Mouse (Mus musculus) 416B (cell line): Measurements from ENCODE around the gene Cbx2.

Source experiments
- DNase-seq: peaks from one replicate; pipeline ENCODE4 v3.0.0; 2011; ENCODE audit warnings: low read depth

Gene Cbx2

DNA sequence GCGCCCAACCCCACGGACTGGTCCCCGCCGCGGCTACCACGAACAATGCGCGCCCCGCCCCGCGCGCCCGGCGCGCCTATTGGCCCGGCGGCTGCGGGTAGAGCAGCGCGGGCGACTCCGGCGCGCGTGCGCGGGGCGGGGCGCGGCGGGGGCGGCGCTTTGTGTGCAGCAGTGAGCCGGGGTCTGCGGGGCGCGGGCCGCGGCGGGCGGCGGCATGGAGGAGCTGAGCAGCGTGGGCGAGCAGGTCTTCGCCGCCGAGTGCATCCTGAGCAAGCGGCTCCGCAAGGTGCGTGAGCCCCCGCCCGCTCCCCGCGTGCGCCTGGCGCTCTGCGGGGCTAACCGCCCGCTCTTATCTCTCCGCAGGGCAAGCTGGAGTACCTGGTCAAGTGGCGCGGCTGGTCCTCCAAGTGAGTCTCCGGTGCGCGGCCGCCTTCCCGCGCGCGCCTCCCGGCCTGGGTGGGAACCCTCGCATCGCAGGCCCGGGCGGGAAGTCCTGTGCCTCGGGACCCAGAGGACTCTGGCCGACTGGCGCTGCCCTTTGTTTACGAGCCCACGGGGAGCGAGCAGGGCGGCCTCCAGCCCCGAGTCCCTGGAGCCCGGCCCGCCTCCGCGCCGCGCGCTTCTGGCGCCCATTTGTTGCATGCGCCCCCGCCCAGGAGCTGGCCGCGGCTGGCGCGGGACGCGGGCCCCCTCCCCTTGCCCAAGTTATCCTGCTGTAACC lies at the start of gene Cbx2:
Cbx2 (plus strand) TSS at position 68 of the 721 bp plus-strand sequence.
- DNase-seq: peak; percentile 68

DNA sequence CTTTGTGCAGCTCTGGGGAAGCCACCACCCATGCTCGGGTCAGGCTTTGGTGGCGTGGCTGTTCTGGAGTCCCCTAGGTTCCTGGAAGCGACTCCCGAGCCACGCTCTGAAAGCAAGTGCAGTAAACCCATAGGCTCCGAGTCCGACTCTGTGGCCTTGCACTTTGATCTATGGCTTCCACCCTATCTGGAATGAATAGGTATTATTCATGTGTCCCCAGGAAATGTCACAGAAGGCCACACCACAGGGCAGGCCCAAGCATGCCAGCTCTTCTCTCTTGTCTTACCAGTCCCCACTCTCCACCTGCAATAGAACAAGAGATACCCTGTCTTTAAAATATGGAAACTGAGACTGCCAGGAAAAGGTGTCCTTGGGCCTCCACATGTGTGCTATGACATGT lies 48.4 kb upstream of the Cbx2 start:
- no peak for DNase-seq

DNA sequence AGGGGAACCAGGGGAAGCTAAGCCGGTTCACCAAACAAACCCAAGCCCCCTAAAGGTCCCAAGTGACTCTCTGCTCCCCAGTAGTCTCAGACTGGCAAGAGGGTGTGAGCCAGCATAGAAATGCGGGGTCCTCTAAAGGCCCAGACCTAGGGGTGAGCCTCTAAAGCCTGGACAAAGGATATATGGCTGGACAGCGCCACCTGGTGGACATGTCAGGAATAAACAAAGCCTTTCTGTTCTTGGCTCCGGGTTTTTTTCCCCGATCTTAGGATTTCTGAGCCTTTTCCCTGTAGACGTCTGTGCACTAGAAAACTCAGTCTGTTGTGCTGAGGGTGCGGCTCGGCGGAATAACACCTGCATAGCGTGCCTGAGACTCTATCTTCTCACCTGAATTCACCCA lies 47.3 kb upstream of the Cbx2 start:
- peak; percentile 71 for DNase-seq

DNA sequence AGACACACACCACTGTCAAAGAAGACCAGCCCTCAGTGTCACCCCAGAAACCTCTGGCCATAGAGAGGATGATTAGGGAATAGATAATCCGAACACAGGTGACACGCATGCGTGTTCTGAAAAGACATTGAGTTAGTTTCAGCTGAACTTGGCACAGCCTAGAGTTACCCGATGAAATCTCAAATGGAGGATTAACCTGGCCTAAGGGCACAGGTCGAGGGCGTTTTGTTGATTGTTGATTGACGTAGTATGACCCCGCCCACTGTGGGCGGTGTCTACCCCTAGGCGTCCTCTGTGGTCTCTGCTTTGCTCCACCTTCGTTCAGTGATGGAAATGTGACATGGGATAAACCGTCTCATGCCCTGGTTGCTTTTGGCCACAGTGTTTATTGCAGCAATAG lies 46.8 kb upstream of the Cbx2 start:
- DNase-seq: peak; percentile 62

DNA sequence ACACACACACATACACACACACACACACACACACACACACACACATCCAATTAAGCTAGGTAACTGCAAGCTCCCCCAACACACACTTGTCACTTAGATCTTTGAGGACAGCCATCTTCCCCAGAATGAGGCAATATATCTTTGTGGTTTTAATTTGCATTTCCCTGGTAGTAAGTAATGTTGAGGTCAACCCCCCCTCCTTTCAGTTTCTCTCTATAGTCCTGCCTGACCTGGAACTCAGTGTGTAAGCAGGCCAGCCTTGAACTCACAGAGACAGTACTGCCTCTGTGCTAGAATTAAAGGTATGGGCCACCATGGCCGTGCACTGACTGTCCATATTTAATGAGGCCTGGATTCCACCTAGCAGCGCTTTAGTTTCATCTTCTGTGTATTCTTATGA lies 42.4 kb upstream of the Cbx2 start:
- DNase-seq: peak; percentile 77

DNA sequence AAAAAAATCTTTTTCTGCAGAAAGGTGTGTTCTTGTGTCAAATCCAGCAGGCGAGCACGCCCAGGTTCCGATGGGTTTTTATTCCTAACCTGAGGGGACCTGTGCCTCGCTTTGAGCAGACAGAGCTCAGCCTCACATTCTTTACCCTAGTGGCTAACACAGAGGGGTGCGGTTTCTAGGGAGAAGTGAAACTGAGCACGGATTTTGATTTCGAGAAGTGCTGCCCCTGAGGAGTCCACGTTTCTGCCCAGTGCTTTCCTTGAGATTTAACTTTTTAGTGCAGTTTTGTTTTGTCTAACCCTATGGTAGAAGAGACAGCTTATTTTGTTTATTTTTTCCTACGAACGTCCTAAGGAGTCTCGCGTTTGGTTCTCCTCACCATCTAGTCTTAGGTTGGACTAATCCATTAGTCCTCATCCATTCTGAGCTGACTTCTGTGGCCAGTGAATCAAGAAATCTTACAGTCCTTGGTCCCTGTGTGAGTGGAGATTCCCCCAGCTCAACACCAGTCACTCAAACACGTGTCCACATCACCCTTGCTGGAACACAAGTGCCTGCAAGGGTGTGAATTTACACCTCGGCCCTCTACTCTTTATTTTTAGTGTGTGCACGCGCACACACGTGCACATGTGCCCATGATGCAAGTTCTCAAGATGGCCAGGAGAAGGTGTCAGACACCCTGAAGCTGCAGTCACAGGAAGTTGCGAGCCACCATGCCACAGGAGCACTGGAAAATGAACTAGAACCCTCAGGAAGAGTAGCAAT lies 41.6 kb upstream of the Cbx2 start:
- DNase-seq: no peak

DNA sequence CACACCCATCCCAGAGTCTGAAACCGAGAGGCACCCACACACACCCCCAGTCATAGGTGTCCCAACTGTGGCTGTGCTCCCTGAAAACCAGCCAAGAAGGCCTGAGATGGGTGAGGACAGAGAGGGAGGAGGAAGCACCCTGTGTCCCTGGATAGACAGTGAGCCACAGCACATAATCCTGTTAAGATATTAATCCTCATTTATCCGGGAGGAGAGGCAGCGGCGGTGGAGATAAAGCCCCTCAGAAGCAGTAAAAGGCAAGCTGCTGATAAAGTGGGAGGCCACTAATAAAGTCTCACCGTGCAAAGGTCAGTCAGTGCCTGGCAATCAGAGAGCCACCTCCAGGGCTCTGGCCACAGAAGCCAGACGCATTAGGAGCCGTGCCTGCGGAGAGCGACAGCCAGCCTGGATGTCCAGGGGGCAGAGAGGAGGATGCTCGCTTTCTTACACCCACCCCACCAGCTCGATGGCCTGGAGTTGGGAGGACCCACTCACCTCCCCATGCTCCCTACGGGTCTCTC lies 40.1 kb upstream of the Cbx2 start:
- no peak for DNase-seq

DNA sequence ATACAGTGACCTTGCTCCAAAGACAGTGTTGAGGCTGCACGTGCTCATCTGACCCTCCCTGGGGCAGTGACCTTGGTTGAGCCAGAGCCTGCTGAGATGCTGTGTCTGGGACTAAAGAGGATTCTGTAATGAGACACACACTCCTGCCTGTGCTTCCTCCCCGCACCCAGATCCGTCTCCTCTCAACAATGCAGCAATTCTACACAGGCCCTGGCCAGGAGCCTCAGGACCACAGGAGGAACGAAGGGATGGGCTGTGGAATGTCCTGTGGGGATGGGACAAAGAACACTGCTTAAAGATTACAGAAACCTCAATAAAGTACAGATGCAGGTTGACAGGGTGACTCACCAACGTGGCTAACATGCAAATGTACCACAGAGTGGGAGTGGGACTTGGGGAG lies 37.2 kb upstream of the Cbx2 start:
- DNase-seq: no peak

DNA sequence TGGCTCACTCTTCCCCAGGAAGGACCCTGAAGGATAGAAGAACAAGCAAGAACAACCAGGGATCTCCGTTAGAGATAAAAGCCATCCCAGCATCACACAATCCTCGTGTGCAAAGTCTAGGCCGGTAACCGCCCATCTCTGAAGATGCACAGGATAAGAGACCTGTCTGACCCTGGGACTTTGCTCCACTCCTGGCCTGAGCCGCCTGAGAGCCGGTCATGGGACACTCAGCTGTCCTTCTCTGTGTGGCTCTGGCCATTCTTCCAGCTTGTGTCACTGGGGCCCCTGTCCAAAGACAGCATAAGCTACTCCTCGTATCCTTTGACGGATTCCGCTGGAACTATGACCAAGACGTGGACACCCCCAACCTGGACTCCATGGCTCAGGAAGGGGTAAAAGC lies 34.8 kb upstream of the Cbx2 start, which contains the start of gene Enpp7:
Enpp7 (plus strand) TSS at position 190 of the 400 bp plus-strand sequence.
- no peak for DNase-seq

DNA sequence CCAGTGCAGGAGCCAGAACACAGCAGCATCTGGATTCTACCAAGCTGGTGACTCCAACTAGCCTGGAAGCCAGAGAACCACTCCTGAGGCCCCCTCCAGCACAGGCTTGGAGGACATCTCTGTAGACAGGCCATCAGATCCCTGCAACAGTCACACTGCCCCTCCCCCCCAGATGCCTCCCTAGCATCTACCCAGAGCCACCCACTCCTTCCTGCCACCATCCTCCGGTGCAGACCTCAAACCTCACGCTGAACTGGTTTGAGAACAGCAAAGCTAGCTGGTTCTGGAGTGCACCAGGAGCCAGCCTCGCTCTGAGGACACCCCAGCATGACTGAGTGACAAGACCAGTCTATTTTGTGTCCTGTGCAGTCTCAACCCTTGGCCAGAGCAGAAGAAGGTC lies 30.0 kb upstream of the Cbx2 start:
- DNase-seq: peak; percentile 82

DNA sequence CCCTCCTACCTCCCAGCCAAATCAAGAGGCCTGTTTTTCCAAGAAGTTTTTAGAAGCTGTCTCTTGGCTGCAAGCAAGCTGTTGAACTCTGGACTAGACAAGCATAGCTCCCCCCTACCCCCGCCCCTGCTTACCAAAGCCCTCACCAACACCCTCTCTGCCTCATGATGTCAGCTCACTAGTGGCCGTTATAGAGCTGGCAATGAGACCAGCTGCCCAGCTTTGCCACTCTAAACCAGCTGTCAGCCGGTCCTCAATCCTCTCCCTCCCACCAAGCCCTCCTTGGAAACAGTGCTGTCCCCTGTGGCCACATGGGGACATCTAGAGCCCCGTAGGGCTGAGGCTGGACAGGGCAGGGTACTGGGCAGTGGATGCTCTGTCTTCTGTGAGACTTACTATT lies 27.3 kb upstream of the Cbx2 start:
- DNase-seq: no peak

DNA sequence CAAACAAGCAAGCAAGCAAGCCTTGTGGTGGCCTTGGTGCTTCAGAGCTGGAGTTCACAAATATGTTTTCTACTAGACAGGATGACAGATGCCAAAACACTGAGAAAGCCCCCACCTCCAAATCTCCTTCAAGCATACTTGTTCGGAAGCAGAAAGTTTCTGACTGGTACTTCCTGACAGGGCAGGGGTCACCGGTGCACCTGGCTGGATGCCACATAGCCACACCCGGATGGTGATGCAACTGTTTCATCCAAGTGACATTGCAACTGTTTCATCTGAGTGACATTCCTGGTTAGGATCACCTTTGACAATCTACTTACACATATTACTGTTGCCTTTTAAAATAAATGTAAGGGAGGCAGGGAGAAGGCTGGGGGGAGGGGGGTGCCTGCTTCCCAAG lies 25.6 kb upstream of the Cbx2 start:
- peak; percentile 53 for DNase-seq

DNA sequence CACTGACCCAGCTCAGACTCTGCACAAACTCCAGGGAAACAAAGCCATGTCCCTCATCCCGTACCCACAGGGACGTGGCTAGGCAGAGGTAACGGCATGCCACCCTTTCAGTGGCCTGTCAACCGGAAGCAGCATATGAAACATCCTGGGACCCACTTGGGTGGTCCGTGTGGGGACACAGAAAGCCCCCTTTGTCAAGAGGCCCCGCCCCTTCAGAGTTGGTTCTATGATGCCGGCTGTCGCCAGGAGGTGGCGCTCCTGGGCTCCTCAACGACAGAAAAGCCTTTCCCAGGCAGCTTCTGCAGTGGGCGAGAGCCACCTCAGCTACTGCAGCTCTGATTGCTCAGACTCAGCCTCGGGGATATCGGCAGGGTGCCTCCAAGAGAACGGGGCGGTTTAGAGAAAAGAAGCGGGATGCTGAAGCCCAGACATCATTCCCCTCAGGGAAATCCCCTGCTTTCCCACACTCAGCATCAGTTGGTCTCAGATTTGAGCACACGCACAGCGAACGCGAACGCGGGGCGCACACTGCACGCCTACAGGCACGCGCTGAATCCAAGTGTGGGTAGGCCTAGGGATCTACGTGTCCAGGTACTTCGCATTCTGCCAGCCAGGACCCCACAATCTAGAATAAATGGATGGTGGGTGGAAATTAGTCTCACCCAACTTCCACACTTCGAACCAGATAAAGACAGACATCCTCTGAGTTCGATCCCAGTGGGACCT lies 24.1 kb upstream of the Cbx2 start:
- DNase-seq: peak; percentile 66

DNA sequence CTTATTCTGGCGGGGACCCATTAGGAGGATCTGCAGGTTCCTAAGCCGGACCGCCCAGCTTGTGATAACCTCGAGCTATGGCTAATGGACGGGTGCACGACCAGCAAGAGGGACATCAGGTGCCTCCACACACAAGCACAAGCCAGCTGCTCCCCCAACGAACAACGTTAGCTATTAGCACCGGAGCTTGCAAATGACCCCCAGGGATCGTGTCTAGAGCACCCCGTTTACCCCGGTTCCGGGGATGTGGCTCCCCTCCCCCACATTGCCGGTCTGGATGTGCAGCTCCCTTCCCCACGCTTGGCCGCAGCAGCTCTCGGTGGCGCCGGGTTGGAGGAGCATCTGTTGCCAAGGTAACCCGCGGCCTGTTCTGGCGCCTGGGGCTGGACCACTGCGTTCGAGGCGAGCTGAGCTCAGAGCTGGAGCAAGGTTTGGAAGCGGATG lies 23.4 kb upstream of the Cbx2 start:
- DNase-seq: no peak

DNA sequence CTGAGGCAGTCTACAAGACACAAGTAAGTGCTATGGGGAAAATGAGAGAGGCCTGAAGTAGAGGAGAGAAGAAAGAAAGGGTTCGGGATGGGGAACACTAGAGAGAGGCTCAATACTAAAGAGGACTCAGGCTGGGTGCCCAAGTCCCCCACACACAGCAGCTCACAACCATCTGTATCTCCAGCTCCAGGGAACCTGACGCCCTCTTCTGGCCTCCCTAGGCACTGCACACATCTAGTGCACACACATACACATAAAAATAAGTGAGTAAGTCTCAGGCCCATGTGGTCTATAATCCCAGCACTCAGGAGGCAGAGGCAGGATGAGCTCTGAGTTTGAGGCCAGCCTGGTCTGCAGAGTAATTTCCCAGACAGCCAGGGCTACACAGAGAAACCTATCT lies 21.9 kb upstream of the Cbx2 start:
- DNase-seq: no peak

DNA sequence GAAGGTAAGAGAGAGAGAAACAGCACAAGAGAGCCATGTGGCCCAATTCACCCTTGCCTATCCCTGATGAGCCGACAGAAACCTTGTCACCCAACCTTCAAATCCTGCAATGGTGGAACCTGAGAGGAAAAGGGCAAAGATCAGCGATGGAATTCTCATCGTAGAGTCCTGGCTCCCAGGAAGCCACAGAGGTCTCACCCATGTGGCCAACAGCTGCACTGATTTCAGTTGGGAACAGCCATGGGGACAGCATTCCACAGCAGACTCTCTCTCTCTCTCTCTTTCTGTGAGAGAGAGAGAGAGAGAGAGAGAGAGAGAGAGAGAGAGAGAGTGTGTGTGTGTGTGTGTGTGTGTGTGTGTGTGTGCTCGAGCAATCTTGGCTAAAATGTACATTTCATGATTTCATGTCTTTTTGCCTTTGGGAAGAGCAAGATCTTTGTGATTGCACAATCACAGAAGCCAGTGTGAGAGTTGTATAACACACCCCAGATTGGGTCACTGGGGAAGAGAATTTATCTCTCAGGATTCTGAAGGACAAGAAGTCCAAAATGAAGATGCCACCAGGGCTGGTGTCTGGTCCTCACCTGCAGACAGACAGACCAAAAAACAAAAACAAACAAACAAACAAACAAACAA lies 21.2 kb upstream of the Cbx2 start:
- DNase-seq: no peak

DNA sequence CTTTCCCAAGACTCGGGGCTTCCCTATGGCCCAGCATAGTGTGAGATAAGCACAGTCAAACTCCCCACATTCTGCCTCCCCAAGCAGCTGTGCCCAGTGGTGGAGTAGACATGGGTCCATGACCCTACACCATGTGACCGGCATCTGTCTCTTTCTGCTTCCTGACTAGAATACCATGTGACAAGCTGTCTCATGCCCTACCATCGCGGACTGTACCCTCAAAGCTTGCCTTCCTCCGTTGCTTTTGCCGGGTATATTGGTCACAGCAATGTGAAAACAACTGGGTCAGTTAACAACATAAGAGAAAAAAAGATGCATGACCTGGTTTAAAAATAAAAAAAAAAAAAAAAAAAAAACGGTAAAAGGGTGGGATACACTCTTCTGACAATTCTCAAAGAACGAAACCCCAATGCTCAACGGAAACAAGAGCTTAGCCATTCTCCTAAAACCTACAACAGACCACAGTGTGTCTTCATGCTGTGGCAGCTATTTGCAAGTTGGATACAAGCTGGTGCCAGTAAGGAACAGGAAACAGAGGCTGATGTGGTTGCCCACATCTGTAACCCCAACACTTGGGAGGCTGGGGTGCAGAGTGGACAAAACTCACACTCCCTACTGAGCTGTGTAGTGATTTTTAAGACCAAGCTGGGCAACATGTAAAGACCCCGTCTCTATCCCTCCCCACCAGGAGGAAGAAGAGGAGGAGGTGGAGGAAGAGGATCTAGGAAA lies 17.1 kb upstream of the Cbx2 start:
- peak; percentile 90 for DNase-seq

DNA sequence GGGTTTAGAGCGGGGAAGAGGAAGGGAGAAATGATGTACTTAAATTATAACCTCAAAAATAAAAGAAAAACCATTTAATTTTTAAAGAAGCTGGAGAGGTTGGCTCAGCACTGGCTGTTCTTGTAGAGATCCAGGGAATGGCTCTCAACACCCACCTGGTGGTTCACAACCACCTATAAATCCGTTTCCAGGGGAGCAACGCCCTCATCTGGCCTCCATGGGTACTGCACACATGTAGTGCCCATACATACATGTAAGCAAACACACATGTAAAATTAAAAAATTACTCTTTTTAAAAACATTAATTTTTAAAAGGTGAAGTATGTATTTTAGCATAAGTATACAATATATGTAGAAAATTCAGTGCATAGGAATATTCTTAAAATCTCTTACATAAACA lies 16.3 kb upstream of the Cbx2 start:
- DNase-seq: no peak

DNA sequence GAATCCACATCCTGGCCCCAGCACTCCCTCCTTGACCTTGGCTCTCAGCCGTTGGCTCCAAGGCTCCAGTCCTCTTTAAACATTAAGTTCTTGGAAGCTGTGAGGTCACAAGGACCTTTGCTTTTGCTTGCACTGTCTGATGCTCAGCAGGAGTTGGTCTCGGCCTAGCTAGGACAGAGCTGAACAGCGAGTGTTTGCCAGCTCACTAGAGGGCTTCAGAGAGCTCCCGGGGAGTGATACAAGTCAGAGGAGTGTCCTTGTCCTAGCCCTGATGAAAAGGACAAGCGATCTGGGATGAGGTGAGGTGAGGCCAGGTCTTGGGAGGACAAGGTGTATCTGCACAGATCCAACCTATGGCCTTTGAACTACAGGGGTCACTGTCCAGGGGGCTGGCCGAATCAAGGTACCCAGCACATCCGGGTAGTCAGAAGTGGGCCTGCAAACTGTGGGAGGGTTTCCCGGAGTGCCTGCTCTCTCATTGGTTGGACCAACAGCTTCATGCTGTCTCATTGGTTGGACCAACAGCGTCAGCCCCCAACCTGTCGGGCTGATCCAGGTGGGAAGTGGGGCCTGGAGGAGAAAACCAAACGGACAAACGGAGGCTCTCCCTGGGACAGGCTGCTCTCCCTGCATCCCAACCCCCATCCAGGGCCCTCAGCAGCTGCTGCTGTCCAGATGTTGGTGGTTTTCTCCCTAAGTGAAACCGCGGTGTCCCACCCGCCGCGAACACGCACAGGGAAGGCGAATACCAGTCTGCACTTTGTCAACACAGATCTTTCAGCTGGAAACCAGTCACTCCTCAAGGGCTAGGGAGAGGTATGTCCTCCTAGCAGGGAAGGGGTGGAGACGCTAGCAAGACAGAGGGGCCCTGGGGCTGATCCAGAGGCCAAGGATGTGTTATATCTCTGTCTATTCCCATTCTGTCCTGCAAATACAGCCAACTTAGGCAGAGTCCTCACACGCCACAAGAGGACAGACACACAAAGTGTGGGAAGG lies 15.0 kb upstream of the Cbx2 start:
- DNase-seq: no peak

DNA sequence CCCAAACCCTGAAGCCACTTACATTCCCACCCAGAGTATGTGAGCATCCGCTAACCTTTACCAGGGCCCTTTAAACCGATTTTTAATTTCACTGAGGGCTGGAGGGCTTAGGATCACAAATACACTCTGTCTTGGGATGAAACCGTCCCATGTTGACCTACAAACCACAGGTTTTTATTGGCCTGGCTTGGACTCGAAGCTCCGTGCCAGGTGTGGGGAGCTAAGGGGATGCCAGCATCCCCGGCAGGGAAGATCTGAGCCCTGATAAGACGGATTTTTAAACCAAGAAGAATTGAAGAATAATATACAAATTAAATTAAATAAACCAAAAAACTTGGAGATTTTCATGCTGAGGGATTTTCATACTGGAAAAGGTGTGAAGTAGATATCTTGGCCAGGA lies 8.3 kb upstream of the Cbx2 start:
- DNase-seq: no peak
